Mouse (Mus musculus) cerebellum, adult 2 months (tissue): ENCODE results near the gene Bax. TPM values are rescaled to one million over a fixed set of nuclear protein-coding genes. Genes with fewer than 3 reads are reported as not detected.

Experiments used
- DNase-seq, 2 experiments: peaks; one replicate each; pipeline ENCODE4 v3.0.0; 2021
- H3K27ac ChIP-seq: fragments of 200-500 bp; 2 replicates; pipeline ENCODE4 v1.5.1; 2012; ENCODE audit warnings: low read length, control low read depth, inconsistent platforms; ENCODE audit not compliant: insufficient read depth
- H3K27me3 ChIP-seq: fragments of 200-500 bp; 2 replicates; pipeline ENCODE4 v1.6.1; 2012; ENCODE audit warnings: inconsistent platforms, mild to moderate bottlenecking, low read length, moderate library complexity; ENCODE audit not compliant: control insufficient read depth, insufficient read depth
- H3K4me1 ChIP-seq: fragments of 200-500 bp; 2 replicates; pipeline ENCODE4 v1.6.1; 2011; ENCODE audit warnings: low read length; ENCODE audit not compliant: control insufficient read depth, insufficient read depth
- H3K4me3 ChIP-seq: fragments of 200-500 bp; replicated peaks from 2 replicates; pipeline ENCODE3; 2011; ENCODE audit warnings: mild to moderate bottlenecking, low read depth, low read length, control low read depth; ENCODE audit not compliant: insufficient read depth
- CTCF ChIP-seq: fragments of 200-500 bp; IDR thresholded peaks from 2 replicates; pipeline ENCODE4 v1.5.1; 2011; ENCODE audit warnings: low read depth, mild to moderate bottlenecking, control low read depth, low read length, moderate library complexity, borderline replicate concordance; ENCODE audit not compliant: insufficient read depth
- POLR2A ChIP-seq: fragments of 200-500 bp; IDR thresholded peaks from 2 replicates; pipeline ENCODE4 v1.6.1; 2011; ENCODE audit warnings: low read length, control low read depth, borderline replicate concordance; ENCODE audit not compliant: insufficient read depth
- WGBS: fragments of 180-500 bp; shearing (Covaris S2); methylation state at CpG from one replicate; pipeline ENCODE4 v1.1.7; 2018; 5-methylcytosine and 5-hydroxymethylcytosine counted together
- polyA plus RNA-seq: library from polyadenylated mRNA; depleted of rRNA; stranded (reverse); fragments of >200 nt; gene quantifications from 2 replicates; pipeline ENCODE4 v1.2.3, GENCODE M21; 2012

Gene Bax
- polyA plus RNA-seq, 1 experiment, result 103 TPM

GRCm38 (mm10) chr7:45478774-45479173 is 12.1 kb upstream of the Bax start:
- no peak for DNase-seq
- 93% methylated on average over 7 of the region's 7 CpGs for WGBS
- Histone ChIP-seq H3K27ac (no peak overlapping the region), H3K4me3 (no peak overlapping the region), H3K4me1 (no peaks in the 10 kb centered on the region; the same call in 1 of the 2 replicates), H3K27me3 (no peaks in the 10 kb centered on the region)
- TF ChIP-seq POLR2A (no peak), CTCF (no peak)

- WGBS, result 6% methylated on average over 3 of the region's 3 CpGs
- Histone ChIP-seq H3K27ac (no peak overlapping the region), H3K4me1 (no peaks in the 10 kb centered on the region; the same call in 1 of the 2 replicates), H3K27me3 (no peaks in the 10 kb centered on the region), H3K4me3 (no peak overlapping the region)
- TF ChIP-seq POLR2A (no peak), CTCF (peak; percentile 78)
- peak; percentile 79 for DNase-seq
Measured at GRCm38 (mm10) chr7:45477003-45477402, 10.3 kb upstream of the Bax start.

- H3K4me3 ChIP-seq, result no peak overlapping the region
- no peak for DNase-seq
- H3K27me3 ChIP-seq, result no peaks in the 10 kb centered on the region
- H3K4me1 ChIP-seq, result no peaks in the 10 kb centered on the region; the same call in 1 of the 2 replicates
- TF ChIP-seq CTCF (no peak), POLR2A (no peak)
- 36% methylated on average over 1 of the region's 1 CpGs for WGBS
- H3K27ac ChIP-seq, result no peak overlapping the region
Measured at GRCm38 (mm10) chr7:45476453-45476852, 9.8 kb upstream of the Bax start.

GRCm38 (mm10) chr7:45475291-45475969 is 8.7 kb upstream of the Bax start:
- TF ChIP-seq POLR2A (peak; percentile 42; the same call in 1 of the 2 replicates), CTCF (no peak)
- peak overlapping the region; percentile 62 for H3K4me3 ChIP-seq
- H3K27me3 ChIP-seq, result no peaks in the 10 kb centered on the region
- no peak overlapping the region for H3K27ac ChIP-seq
- H3K4me1 ChIP-seq, result no peaks in the 10 kb centered on the region; the same call in 1 of the 2 replicates
- peak; percentile 56 to 73 for DNase-seq
- WGBS, result 71% methylated on average over 16 of the region's 16 CpGs

DNA sequence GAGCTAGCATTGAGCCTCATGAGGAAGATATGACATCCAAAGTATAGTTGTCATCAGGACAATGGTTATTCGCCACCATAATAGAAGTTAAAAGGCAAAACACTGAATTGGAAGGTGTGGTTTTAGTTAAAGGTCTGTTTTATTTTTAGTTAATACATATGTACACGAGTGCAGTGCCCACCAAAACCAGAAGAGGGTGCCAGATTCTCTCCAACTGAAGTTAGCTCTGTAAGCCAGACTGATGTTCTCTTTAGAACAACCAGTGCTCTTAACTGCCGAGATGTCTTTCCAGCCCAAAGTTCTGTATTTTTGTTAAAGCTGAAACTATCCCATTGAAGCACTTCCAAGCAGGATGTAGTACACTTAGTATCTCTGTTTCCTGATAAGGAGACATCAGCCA is 4.2 kb upstream of the Bax start:
- DNase-seq, result peak; percentile 64 to 75
- no peak for TF ChIP-seq POLR2A
- TF ChIP-seq CTCF, result peak; percentile 42; the same call in 1 of the 2 replicates
- Histone ChIP-seq H3K4me1 (no peaks in the 10 kb centered on the region), H3K27me3 (no peaks in the 10 kb centered on the region), H3K4me3 (no peak overlapping the region), H3K27ac (no peak overlapping the region)
- WGBS, result 5% methylated on average over 3 of the region's 3 CpGs

DNA sequence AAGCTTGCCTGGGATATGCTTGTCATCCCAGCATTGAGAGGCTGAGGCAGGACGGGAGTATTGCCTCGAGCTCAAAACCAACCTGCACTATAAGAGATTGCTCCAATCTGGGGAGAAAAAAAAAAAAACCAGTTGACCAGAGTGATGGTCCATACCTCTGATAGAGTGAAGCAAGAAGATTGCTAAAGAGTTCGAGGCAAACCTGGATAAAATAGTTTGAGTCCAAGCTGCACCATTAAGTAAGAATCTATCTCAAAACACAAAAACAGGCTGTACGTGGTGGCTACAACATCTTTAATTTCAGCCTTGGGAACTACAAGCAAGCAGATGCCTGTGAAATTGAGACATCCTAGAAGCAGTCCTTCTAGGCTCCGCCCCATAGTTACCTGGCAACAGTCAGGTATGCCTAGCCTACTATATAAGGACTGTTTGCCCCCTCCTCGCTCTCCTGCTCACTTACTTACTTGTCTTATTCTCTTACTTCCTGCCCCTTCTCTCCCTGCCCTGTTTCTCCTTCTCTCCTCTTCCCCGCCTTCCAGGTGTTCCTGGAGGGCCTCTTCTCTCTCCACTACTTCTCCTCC is 482 bp upstream of the Bax start:
- no peaks in the 10 kb centered on the region; the same call in 1 of the 2 replicates for H3K4me1 ChIP-seq
- no peak for TF ChIP-seq CTCF
- TF ChIP-seq POLR2A, result no peak
- H3K4me3 ChIP-seq, result peak overlapping the region; percentile 71
- WGBS, result 37% methylated on average over 7 of the region's 7 CpGs
- DNase-seq, result no peak
- no peaks in the 10 kb centered on the region for H3K27me3 ChIP-seq
- 0 out of 2 replicates have a peak overlapping the region, but pooled peaks have one; percentile 34 for H3K27ac ChIP-seq

DNA sequence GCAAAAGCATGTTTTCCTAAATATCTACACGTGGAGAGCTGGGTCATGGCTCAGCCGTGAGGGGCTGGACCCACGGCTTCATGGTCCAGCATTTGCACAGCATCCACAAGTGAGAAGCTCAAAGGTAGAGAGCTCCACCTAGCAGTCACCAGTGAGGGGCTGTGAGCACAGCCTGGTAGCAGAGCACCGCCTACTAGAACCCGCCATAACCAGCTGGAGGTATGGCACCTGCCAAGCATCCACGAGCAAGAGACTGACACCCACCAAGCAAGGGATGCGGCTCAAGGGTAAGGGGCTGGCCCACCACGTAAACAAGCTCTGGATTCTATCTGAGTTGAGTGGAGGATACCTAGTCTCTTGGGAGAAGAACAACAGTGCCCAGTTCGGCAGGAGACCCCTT is 1.1 kb downstream of the Bax start:
- DNase-seq, result peak in 1 of 2 experiments; percentile 37
- WGBS, result 33% methylated on average over 9 of the region's 9 CpGs
- H3K4me1 ChIP-seq, result no peaks in the 10 kb centered on the region; the same call in 1 of the 2 replicates
- no peak overlapping the region for H3K27ac ChIP-seq
- H3K27me3 ChIP-seq, result no peaks in the 10 kb centered on the region
- H3K4me3 ChIP-seq, result peak overlapping the region; percentile 71
- TF ChIP-seq POLR2A (no peak), CTCF (no peak)

DNA sequence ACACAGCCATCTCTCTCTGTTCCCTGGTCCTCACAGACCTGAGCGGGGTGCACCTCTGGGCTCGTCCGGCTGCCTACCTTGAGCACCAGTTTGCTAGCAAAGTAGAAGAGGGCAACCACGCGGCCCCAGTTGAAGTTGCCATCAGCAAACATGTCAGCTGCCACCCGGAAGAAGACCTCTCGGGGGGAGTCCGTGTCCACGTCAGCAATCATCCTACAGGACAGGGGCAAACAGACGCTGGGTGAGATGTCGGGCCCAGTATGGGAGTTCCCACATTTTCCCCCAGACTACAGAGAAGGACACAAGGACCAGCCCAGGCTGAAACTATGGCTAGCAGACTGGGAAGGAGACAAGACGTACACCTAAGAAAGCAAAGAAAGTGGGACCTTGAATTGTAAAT is 1.6 kb downstream of the Bax start:
- H3K27me3 ChIP-seq, result no peaks in the 10 kb centered on the region
- H3K4me1 ChIP-seq, result peaks cover 4% of the 10 kb centered on the region; the same call in 1 of the 2 replicates
- DNase-seq, result no peak
- TF ChIP-seq CTCF (no peak), POLR2A (no peak)
- no peak overlapping the region for H3K27ac ChIP-seq
- 90% methylated on average over 12 of the region's 12 CpGs for WGBS
- H3K4me3 ChIP-seq, result no peak overlapping the region
